Comparison of ENCODE assay signal across 9 mouse cellular contexts in genomic region chr7:101378285-101378684, GRCm38 (mm10). TPM values are rescaled to one million over a fixed set of nuclear protein-coding genes. Genes with fewer than 3 reads are reported as not detected.
DNase-seq lines count a peak whose midpoint lies in the region; ATAC-seq and TF ChIP-seq lines count a peak whose summit lies in the region.
"Had no signal": no experiment of that assay in that cellular context is flagged by ENCODE, and none has a peak within 500 bp of the region (broad histone marks: within the 10 kb centered on the region; RNA-seq: fewer than 3 reads in every experiment).

No protein-coding gene starts in this region.

- no peak for TF ChIP-seq CTCF in layer of hippocampus, adult 2 months (conservative IDR thresholded peaks at IDR 0.05)

- WGBS in embryonic facial prominence, embryonic 13.5 days = 54% methylated on average over 3 of the region's 3 CpGs
- WGBS in intestine, embryonic 14.5 days = 34% methylated on average over 3 of the region's 3 CpGs
- WGBS in midbrain, embryonic 16.5 days = 60% methylated on average over 3 of the region's 3 CpGs

- H3K27ac ChIP-seq in layer of hippocampus, adult 2 months = peak overlapping the region; percentile 59
- peak overlapping the region; percentile 74 for H3K27ac ChIP-seq in embryonic facial prominence, embryonic 13.5 days
- H3K27ac ChIP-seq in intestine, embryonic 14.5 days (ENCODE audit: low read depth) = peak overlapping the region; percentile 87
- no peak overlapping the region for H3K27ac ChIP-seq in midbrain, embryonic 16.5 days (ENCODE audit: low read length)

- H3K9me3 ChIP-seq in embryonic facial prominence, embryonic 13.5 days = no peaks in the 10 kb centered on the region
- no peaks in the 10 kb centered on the region for H3K9me3 ChIP-seq in intestine, embryonic 14.5 days (ENCODE audit: control insufficient read depth, low read length)
- H3K9me3 ChIP-seq in midbrain, embryonic 16.5 days (replicated peaks; ENCODE audit: control insufficient read depth, low read length, poor library complexity, severe bottlenecking) = no peaks in the 10 kb centered on the region

- H3K4me2 ChIP-seq in embryonic facial prominence, embryonic 13.5 days = peak overlapping the region; percentile 51
- H3K4me2 ChIP-seq in intestine, embryonic 14.5 days (ENCODE audit: low read length) = peak overlapping the region; percentile 65
- H3K4me2 ChIP-seq in midbrain, embryonic 16.5 days (ENCODE audit: low read length) = peak overlapping the region; percentile 3; the same call in 1 of the 2 replicates

- H3K9ac ChIP-seq in embryonic facial prominence, embryonic 13.5 days = peak overlapping the region; percentile 64
- peak overlapping the region; percentile 55 for H3K9ac ChIP-seq in intestine, embryonic 14.5 days (ENCODE audit: low read length)
- 0 out of 2 replicates have a peak overlapping the region, but pooled peaks have one; percentile 1 for H3K9ac ChIP-seq in midbrain, embryonic 16.5 days (ENCODE audit: low read depth, low read length)

- no peaks in the 10 kb centered on the region for H3K27me3 ChIP-seq in embryonic facial prominence, embryonic 13.5 days
- H3K27me3 ChIP-seq in intestine, embryonic 14.5 days (replicated peaks; ENCODE audit: control insufficient read depth, insufficient read depth, low read length) = no peaks in the 10 kb centered on the region
- no peaks in the 10 kb centered on the region for H3K27me3 ChIP-seq in midbrain, embryonic 16.5 days (ENCODE audit: control insufficient read depth, insufficient read depth, low read depth, low read length)
- H3K27me3 ChIP-seq: Patski had no signal

- no peak for DNase-seq in layer of hippocampus, adult 2 months (ENCODE audit: low spot score in 2 of 2)
- DNase-seq in layer of hippocampus, postnatal 36 days = no peak
- no peak for DNase-seq in intestine, embryonic 14.5 days (ENCODE audit: low spot score)
- no peak for DNase-seq in left cerebral cortex, postnatal 4 days
- DNase-seq in adrenal gland, adult (ENCODE audit: inconsistent age in 2 of 2, low spot score in 1 of 2) = no peak
- no peak for DNase-seq in left cerebral cortex, postnatal 14 days (ENCODE audit: low spot score in 2 of 2)

- peaks cover 24% of the 10 kb centered on the region for H3K4me1 ChIP-seq in embryonic facial prominence, embryonic 13.5 days
- H3K4me1 ChIP-seq in intestine, embryonic 14.5 days (replicated peaks; ENCODE audit: control insufficient read depth, insufficient read depth, low read length) = peaks cover 28% of the 10 kb centered on the region; the same call in 1 of the 2 replicates
- H3K4me1 ChIP-seq in midbrain, embryonic 16.5 days (ENCODE audit: control insufficient read depth, insufficient read depth, low read length) = peaks cover 2% of the 10 kb centered on the region; the same call in 1 of the 2 replicates

- ATAC-seq in embryonic facial prominence, embryonic 13.5 days (ENCODE audit: insufficient number of reproducible peaks, insufficient read depth, low FRiP score, low TSS enrichment, low read depth) = no peak
- ATAC-seq in intestine, embryonic 14.5 days (replicated peaks; ENCODE audit: low FRiP score, low TSS enrichment, low read depth) = no peak
- ATAC-seq in midbrain, embryonic 16.5 days = no peak

- intact Hi-C loops in left cerebral cortex, postnatal 4 days (cut with DNase I) = loop anchor here (10.0 kb wide), 1 partner anchor 453 kb away; no protein-coding TSS in a partner anchor
- intact Hi-C loops in left cerebral cortex, postnatal 14 days (cut with DNase I) = loop anchor here (10.0 kb wide), 1 partner anchor 463 kb away; no protein-coding TSS in a partner anchor

- H3K36me3 ChIP-seq in embryonic facial prominence, embryonic 13.5 days = no peaks in the 10 kb centered on the region
- H3K36me3 ChIP-seq in intestine, embryonic 14.5 days (ENCODE audit: control insufficient read depth, insufficient read depth, low read length) = no peaks in the 10 kb centered on the region
- H3K36me3 ChIP-seq in midbrain, embryonic 16.5 days (ENCODE audit: control insufficient read depth, insufficient read depth, low read length) = no peaks in the 10 kb centered on the region

- H3K4me3 ChIP-seq in layer of hippocampus, adult 2 months = peak overlapping the region; percentile 18; the same call in 1 of the 2 replicates
- peak overlapping the region; percentile 26 for H3K4me3 ChIP-seq in embryonic facial prominence, embryonic 13.5 days
- H3K4me3 ChIP-seq in intestine, embryonic 14.5 days (ENCODE audit: low read depth, low read length) = peak overlapping the region; percentile 25
- H3K4me3 ChIP-seq in midbrain, embryonic 16.5 days (ENCODE audit: low read depth, low read length) = no peak overlapping the region

RNA-seq across cellular contexts. Expression of gene Arap1, which starts 30.4 kb away (rescaled TPM):
- 10 to 100 TPM; 19.2 to 20.0 TPM for total RNA-seq in layer of hippocampus, adult 2 months (2021)
- 10 to 100 TPM; 20.1 to 20.8 TPM for total RNA-seq in layer of hippocampus, postnatal 36 days (2021)
- polyA plus RNA-seq in embryonic facial prominence, embryonic 13.5 days (2015; fragmentation: Nextera tagmentation; extraction: Ambion mirVana) = 41.4 and 46.5 TPM in 2 replicates
- 70.1 and 72.1 TPM in 2 replicates for polyA plus RNA-seq in intestine, embryonic 14.5 days (2014; fragmentation: Nextera tagmentation; extraction: Ambion mirVana)
- polyA plus RNA-seq in midbrain, embryonic 16.5 days (2015; fragmentation: Nextera tagmentation; extraction: Ambion mirVana) = 8.8 and 11.4 TPM in 2 replicates
- total RNA-seq in left cerebral cortex, postnatal 4 days (2021) = 10 to 100 TPM; 21.1 to 21.9 TPM
- total RNA-seq in left cerebral cortex, postnatal 14 days (2021) = 10 to 100 TPM; 13.9 to 17.9 TPM

RNA-seq across cellular contexts. Expression of gene Gm45837, which starts 32.4 kb away (rescaled TPM):
- total RNA-seq in layer of hippocampus, adult 2 months (2021) = 1 to 10 TPM in 1 of 2 experiments, not detected in 1; 2.4 TPM
- 1 to 10 TPM in 1 of 2 experiments, not detected in 1; 3.0 TPM for total RNA-seq in layer of hippocampus, postnatal 36 days (2021)
- 1.2 and 2.1 TPM in 2 replicates for polyA plus RNA-seq in embryonic facial prominence, embryonic 13.5 days (2015; fragmentation: Nextera tagmentation; extraction: Ambion mirVana)
- 3.9 TPM in 1 of 2 replicates, not detected in the other for polyA plus RNA-seq in intestine, embryonic 14.5 days (2014; fragmentation: Nextera tagmentation; extraction: Ambion mirVana)
- 0.65 and 0.69 TPM in 2 replicates for polyA plus RNA-seq in midbrain, embryonic 16.5 days (2015; fragmentation: Nextera tagmentation; extraction: Ambion mirVana)
- total RNA-seq in left cerebral cortex, postnatal 4 days (2021) = 1 to 10 TPM in 1 of 2 experiments, not detected in 1; 6.6 TPM
- not detected for total RNA-seq in left cerebral cortex, postnatal 14 days (2021)

RNA-seq across cellular contexts. Expression of gene Pde2a, which starts 43.2 kb away (rescaled TPM):
- total RNA-seq in layer of hippocampus, adult 2 months (2021) = 100 to 1,000 TPM; 300 to 318 TPM
- 100 to 1,000 TPM; 300 to 301 TPM for total RNA-seq in layer of hippocampus, postnatal 36 days (2021)
- 7.4 and 10.5 TPM in 2 replicates for polyA plus RNA-seq in embryonic facial prominence, embryonic 13.5 days (2015; fragmentation: Nextera tagmentation; extraction: Ambion mirVana)
- polyA plus RNA-seq in intestine, embryonic 14.5 days (2014; fragmentation: Nextera tagmentation; extraction: Ambion mirVana) = 16.4 and 20.0 TPM in 2 replicates
- 31.6 and 35.5 TPM in 2 replicates for polyA plus RNA-seq in midbrain, embryonic 16.5 days (2015; fragmentation: Nextera tagmentation; extraction: Ambion mirVana)
- 100 to 1,000 TPM; 173 to 179 TPM for total RNA-seq in left cerebral cortex, postnatal 4 days (2021)
- 100 to 1,000 TPM; 349 to 363 TPM for total RNA-seq in left cerebral cortex, postnatal 14 days (2021)

Comparison
In these comparisons a context has a peak if more than half of its experiments do, and no peak if none do; other contexts are left out.
1. H3K4me2 ChIP-seq: peak in every context shown above with its lines; median percentile 65 in intestine, embryonic 14.5 days; 51 in embryonic facial prominence, embryonic 13.5 days; 3 in midbrain, embryonic 16.5 days.
2. H3K9ac ChIP-seq: peak in every context shown above with its lines; median percentile 64 in embryonic facial prominence, embryonic 13.5 days; 55 in intestine, embryonic 14.5 days; 1 in midbrain, embryonic 16.5 days.